ENCODE assay signal across 28 mouse cellular contexts in the genomic region with DNA sequence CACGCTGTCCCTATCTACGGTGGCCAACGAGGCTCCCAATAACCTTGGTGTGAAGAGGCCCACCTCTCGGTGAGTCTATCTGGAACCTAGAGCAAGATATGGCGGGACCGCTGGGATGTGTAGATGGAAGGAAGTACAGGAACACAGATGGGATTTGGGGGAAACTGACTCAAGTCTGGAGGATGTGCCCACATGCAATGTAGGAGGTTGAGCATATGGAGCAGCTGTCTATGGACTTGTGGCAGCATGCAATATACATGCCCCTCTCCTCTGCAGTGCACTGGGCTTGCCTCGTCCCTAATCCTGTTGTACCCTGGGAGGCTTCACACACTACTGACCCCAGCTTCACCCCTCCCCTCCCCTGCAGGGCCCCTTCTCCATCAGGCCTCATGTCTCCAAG. TPM values are rescaled to one million over a fixed set of nuclear protein-coding genes. Genes with fewer than 3 reads are reported as not detected.
"Had no signal": no experiment of that assay in that cellular context is flagged by ENCODE, and none has a peak within 500 bp of the region (broad histone marks: within the 10 kb centered on the region; RNA-seq: fewer than 3 reads in every experiment).

No protein-coding gene starts in this region.

- H3K9me3 ChIP-seq: kidney, embryonic 15.5 days; limb, embryonic 10.5 days; limb, embryonic 13.5 days; liver, embryonic 12.5 days; liver, embryonic 15.5 days; lung, embryonic 15.5 days; midbrain, embryonic 12.5 days; midbrain, embryonic 15.5 days; neural tube, embryonic 13.5 days; stomach, embryonic 15.5 days had no signal

- ATAC-seq: intestine, postnatal 0 days; liver, embryonic 12.5 days; midbrain, embryonic 15.5 days had no signal

- H3K4me2 ChIP-seq: kidney, embryonic 15.5 days; limb, embryonic 13.5 days; liver, embryonic 12.5 days; liver, embryonic 15.5 days; lung, embryonic 15.5 days; midbrain, embryonic 12.5 days; midbrain, embryonic 15.5 days; neural tube, embryonic 13.5 days; stomach, embryonic 15.5 days had no signal

- H3K27ac ChIP-seq: limb, embryonic 10.5 days; limb, embryonic 13.5 days; liver, embryonic 12.5 days; liver, embryonic 15.5 days; lung, embryonic 15.5 days; midbrain, embryonic 12.5 days; midbrain, embryonic 15.5 days; neural tube, embryonic 13.5 days; stomach, embryonic 15.5 days had no signal

- H3K4me3 ChIP-seq: kidney, embryonic 15.5 days; limb, embryonic 10.5 days; limb, embryonic 13.5 days; liver, embryonic 12.5 days; liver, embryonic 15.5 days; lung, embryonic 15.5 days; midbrain, embryonic 12.5 days; midbrain, embryonic 15.5 days; neural tube, embryonic 13.5 days; stomach, embryonic 15.5 days had no signal

- H3K9ac ChIP-seq: kidney, embryonic 15.5 days; limb, embryonic 13.5 days; liver, embryonic 12.5 days; liver, embryonic 15.5 days; lung, embryonic 15.5 days; midbrain, embryonic 12.5 days; midbrain, embryonic 15.5 days; neural tube, embryonic 13.5 days; stomach, embryonic 15.5 days had no signal

- H3K27me3 ChIP-seq: kidney, embryonic 15.5 days; limb, embryonic 13.5 days; liver, embryonic 12.5 days; liver, embryonic 15.5 days; lung, embryonic 15.5 days; midbrain, embryonic 12.5 days; midbrain, embryonic 15.5 days; neural tube, embryonic 13.5 days; stomach, embryonic 15.5 days had no signal

- DNase-seq: kidney, adult 8-10 months; kidney, postnatal 10 days; kidney, postnatal 4 days; liver; lung, adult 18-20 months; lung, postnatal 10 days; lung, postnatal 36 days; retina, postnatal 1 day; right cerebral cortex, postnatal 25 days; spleen, adult 18-20 months; thymus, adult 18-20 months; thymus, postnatal 36 days had no signal

- H3K4me1 ChIP-seq: limb, embryonic 10.5 days; limb, embryonic 13.5 days; liver, embryonic 12.5 days; lung, embryonic 15.5 days; midbrain, embryonic 12.5 days; midbrain, embryonic 15.5 days; neural tube, embryonic 13.5 days had no signal

RNA-seq across cellular contexts. Expression of a gene that starts 17.5 kb away (rescaled TPM):
- total RNA-seq: layer of hippocampus, adult 8-10 months; left cerebral cortex, adult 18-20 months; left cerebral cortex, postnatal 25 days; neutrophil, adult 5-6 weeks had no signal
- polyA plus RNA-seq: intestine, embryonic 14.5 days; intestine, postnatal 0 days; midbrain, embryonic 12.5 days; neural tube, embryonic 13.5 days; stomach, embryonic 15.5 days had no signal

RNA-seq across cellular contexts. Expression of a gene that starts 20.7 kb away (rescaled TPM):
- total RNA-seq: neutrophil, adult 5-6 weeks had no signal
